Mouse (Mus musculus) mesoderm, embryonic 11.5 days (tissue): Measurements from ENCODE around the gene Ccl19.
"Not testable (repeated sequence)": the region's sequence is repeated elsewhere in the genome, so short reads cannot be mapped to it uniquely, and the experiment has no call there.

Experiments
- DNase-seq: peaks from one replicate; pipeline ENCODE4 v3.0.0-alpha.2; 2012; ENCODE audit warnings: low read depth, low spot score

Ccl19 gene

GRCm38 (mm10) chr4:42756477-42756876, at the start of gene Ccl19:
Gene Ccl19, minus strand, starts transcription at chr4:42756577.
- DNase-seq = not testable (repeated sequence)

- DNase-seq = not testable (repeated sequence)
Measured at GRCm38 (mm10) chr4:42773893-42774292, 17.5 kb upstream of the Ccl19 start, which contains the start of gene Ccl21a. Gene Ccl21a, minus strand, starts transcription at chr4:42773993.

GRCm38 (mm10) chr4:42735245-42735644, 21.1 kb downstream of the Ccl19 start, which contains the start of gene 4930578G10Rik:
Gene 4930578G10Rik, plus strand, starts transcription at chr4:42735545.
- DNase-seq = not testable (repeated sequence)
